Mouse (Mus musculus): ENCODE results near the gene Nup210. TPM values are rescaled to one million over a fixed set of nuclear protein-coding genes. Genes with fewer than 3 reads are reported as not detected.
A peak's percentile ranks its signal among the peaks of the same experiment; 100 is the strongest.

The Nup210 gene
- total RNA-seq (2021) = 3.9 and 6.3 TPM in 2 replicates
- long read RNA-seq, partial matches to known transcripts = 4 of 4 reads
- long read RNA-seq, other reads (novel, unspliced or antisense) = 0 of 4 reads

DNA sequence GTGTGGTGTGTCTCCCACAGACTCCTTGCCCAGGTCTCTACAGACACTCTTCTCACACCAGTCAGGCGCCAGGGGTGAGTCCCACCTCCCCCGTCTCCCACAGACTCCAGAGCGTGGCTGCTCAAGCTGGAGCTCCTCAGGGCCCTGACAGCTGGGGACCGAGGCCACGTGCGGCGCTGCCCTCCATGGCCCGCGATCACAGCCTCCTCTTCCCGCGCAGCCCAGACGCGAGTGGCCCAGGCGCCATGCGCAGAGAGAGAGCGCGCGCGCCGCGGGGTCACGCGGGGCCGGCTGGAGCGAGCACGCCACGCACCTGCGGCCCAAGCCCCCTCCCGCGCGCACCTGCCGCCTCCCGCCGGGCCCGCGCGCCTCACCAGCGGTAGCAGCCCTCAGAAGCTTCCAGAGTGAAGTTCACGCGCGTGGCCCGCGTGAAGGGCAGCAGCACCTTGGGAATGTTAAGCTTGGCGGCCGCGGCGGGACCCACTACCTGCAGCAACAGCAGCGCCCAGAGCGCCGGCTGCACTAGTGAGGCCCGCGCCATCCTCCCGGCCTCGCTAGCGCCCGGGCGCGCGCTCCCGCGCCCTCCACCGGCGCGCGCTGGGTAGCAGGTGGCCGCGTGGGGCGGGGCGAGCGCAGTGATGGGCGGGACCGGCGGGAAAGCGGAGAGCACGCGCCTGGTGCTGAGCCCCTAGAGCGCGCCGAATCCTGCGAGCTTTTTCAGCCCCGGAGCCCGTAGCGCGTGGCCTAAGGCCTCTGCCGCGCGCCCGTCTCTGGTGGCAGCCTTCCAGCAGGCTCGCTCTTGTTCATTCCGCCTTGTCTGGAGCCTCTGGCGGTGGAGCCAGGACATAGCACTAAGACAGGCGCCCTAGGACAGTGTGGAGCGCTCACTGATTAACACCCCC, at the start of gene Nup210:
Gene Nup210 (minus strand): TSS at position 586 of the 902 bp plus-strand sequence.
- DNase-seq = peak; percentile 94

DNA sequence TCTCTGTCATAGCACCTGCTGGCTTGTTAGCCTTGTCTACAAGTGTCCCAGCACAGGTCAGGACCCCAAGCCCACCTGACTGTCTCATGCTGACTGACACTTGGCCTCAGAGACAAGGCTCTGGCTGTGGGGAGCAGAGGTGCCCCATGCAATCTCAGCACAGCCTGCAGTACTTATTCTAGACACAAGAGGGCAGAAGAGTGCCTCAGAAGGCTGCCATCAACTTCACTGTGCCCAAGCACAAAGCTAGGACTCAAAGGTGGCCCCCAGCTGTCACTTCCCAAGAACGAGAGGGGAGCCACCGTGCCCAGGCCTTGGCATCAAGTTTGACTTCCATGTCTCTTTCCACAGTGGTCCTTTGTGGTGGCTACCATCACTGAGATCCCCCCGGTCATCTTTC, 48.6 kb upstream of the Nup210 start:
- peak; percentile 51 for DNase-seq

DNA sequence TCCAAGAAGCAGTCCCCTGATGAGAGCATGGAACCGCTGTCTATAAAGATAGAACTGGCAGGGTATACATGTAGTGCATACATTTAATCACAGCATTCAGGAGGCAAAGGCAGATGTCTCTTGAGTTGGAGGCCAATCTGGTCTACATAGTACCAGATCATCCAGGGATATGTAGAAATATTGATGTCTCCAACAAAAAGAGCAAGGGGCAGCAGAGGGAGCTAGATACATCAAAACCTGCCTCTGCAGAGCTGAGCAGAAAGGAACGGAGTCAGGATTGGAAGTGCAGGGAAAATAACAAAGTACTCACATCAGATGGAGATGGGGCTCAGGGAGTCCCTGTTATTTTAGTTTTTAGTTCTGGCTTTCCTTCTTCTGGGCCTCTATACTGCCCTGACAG, 48.0 kb upstream of the Nup210 start:
- no peak for DNase-seq

DNA sequence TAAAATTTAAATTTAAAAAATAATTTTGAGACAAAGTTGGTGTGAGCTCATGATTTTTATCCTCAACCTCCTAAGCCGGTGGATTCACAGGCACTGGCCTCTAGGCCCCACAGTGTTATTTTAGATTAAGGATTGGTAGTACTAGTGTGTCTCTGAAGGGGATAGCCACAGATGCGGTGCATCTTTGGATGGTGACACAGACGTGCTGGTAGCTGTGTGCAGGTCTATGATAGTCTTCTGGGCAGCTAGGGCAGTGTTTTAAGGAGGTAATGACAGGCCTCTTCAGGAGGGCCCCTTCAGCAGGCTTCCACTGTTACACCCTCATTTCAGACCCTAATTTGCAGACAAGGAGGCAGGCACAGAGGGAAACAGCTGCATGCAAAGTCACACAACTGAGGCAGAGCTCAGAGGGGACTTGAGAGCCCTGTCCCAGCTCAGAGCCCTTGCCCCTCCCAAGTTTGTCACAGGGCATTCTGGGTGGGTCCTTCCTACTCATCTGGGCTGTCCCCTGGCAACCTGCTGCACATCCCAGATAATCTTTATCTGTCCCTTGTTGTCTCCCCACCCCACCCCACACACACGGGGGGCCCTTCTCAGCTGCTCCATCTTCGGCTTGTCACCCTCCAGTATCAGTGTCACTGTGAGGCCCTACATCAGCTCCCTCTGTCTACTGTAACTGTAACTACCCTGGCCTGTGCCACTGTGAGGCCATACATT, 46.7 kb upstream of the Nup210 start:
- no peak for DNase-seq

DNA sequence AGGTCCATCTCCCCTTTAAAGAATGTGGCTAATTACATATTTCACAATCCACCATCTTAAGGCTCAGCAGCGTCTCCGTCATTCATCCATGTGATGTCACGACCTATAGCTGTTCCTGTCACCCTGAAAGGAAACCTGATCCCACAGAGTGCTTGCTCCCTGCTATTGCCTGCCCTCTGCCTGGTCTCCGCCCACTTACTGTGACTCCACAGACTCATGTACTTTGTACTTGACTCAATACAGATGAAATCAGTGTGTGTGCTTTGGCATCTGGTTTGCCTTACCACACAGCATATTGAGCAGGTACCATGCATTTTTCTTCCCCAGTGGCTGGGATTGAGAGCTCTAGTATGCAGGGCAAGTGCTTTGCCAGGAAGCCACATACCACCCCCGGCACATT, 45.7 kb upstream of the Nup210 start:
- no peak for DNase-seq

DNA sequence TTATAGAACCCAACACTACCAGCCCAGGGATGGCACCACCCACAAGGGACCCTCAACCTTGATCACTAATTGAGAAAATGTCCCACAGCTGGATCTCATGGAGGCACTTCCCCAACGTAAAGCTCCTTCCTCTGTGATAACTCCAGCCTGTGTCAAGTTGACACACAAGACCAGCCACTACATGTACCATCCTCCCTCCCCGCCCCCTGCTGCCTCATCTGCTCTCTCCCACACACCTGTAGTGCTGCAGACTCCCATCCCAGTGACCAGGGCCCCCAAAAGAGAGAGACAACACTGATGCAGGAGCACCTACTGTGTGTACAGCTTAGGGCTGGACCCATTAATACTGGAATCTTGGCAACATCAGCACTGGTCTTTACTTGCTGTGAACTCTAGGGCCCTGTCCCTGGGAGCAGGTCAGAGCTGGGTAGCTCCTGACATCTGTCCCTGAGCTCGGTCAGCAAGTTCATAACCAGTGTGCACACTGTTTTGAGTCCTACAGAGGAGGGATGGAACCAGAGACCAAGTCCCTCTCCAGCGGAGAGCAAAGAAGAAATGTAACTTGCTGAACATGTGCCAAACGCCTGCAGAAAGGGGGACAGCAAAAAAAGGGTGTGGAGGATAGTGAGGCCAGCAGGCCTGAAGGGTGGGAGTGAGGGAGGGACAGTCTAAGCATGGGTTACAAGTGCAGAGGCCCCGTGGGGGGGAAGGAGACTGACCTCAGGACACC, 45.0 kb upstream of the Nup210 start:
- DNase-seq = no peak

DNA sequence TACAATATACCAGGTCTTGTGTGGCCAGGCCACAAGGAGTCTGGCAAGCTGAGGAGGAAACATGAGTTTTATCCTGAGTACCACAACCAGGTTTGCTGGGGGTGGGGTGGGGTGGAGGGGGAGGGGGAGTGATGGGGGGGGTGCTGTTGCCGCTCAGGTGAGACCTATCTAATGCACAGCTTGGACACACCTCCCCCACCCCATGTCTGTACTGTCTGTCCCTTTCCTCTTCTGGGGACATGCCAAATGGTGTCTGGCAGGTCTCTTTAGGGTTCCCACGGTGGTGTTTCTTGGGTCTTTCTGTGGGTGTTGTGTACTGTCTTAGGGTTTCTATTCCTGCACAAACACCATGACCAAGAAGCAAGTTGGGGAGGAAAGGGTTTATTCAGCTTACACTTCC, 44.3 kb upstream of the Nup210 start:
- DNase-seq = no peak

DNA sequence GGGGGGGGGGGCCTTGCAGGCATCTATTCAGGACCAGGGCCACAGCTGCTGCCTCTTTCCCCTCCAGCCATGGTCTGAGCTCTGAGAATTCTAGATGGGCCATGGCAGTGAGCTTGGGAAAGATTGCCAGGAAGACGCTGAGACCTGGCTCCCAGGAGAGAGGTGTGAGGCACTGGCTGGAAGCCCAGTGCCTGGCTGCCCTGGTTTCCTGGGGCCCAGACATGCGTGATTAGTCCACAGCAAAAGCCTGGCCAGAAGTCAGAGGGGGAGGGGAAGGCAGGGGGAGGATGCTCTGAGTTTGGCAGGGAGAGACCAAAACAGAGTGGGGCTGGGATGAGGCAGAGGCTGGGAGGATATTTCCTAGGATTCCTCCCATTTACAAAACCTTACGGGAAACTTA, 43.8 kb upstream of the Nup210 start:
- DNase-seq = peak; percentile 61

DNA sequence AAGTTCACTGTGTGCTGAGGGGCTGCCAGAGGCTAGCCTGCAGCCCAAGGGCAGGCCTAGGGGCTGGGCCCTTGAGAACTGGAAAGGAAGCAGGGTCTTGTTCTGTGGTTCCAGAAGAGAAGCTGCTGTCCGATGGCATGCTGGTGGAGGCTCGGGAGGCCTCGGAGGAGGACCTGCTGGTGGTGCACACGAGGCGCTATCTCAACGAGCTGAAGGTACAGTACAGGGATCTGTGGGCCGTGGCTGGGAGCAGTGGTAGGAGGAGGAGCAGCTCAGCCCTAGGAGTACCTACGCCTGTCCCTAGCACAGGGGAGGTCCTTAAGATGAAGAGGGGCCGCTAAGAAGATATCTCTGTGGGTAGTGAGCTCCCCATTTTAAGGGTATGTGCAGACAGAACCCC, 42.4 kb upstream of the Nup210 start:
- no peak for DNase-seq

DNA sequence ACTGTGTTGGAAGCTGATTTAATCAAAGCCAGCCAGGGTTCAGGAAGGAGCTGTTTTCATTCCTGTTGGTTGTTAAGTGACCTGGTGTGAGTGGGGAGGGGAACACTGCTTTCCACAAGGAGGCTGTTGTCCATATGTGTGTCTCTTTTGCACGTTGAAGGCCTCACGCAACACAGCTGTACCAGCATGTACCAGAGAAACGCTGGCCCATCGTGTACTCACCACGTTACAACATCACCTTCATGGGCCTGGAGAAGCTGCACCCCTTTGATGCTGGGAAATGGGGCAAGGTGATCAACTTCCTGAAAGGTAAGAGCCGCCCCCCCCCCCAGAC, 40.6 kb upstream of the Nup210 start:
- no peak for DNase-seq

DNA sequence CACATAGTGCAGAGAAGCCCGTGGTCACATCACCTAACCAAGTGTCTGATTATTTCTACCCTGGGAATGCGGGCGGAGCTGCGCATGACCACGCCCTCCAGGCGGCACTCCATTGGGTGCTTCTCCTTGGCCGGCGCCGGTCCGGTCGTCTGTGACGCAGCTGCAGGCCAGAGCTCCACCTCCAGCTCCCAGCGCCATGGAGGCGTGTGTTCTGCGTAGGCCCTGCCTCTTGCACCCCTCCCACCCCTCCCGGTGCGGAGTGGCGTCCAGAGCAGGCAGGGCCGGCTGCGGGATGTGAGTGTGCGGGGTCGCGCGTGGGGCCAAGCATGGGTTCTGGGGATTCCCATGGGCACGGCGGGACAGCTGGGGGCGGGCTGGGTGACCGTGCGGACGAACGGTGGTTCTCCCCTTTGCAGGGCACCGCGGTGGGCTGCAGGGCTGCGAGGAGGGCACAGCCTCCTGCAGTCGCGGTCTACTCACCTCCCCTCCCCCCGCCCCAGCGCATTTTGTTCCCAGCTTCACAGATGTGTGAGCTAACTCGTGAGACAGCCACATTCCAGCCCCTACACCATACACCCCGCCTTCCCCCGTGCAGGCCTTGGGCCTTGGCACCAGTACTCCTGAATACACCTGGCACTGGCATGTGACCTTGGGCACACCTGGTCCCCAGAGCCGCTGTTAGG, 40.1 kb upstream of the Nup210 start, which contains the start of gene Hdac11:
Gene Hdac11 (plus strand): TSS at position 112 of the 683 bp plus-strand sequence.
- DNase-seq = peak; percentile 89

DNA sequence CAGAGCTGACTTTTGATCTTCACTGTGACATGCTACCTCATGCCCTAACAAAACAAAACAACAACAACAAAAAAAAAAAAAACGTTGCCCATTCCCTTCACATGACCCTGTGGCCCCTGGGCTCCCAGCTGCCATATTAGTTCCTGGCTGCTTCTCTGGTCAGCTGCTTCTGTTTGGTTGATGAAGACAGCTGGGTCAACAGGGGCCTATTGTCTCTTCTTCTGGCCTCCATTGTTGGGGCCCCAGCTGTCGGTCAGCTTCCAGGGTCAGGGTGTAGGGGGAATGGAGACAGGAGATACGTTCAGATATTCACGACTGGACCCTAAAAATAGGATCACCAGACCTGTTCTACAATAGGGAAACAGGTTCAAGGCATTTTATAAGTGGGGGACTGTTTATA, 39.4 kb upstream of the Nup210 start:
- no peak for DNase-seq

DNA sequence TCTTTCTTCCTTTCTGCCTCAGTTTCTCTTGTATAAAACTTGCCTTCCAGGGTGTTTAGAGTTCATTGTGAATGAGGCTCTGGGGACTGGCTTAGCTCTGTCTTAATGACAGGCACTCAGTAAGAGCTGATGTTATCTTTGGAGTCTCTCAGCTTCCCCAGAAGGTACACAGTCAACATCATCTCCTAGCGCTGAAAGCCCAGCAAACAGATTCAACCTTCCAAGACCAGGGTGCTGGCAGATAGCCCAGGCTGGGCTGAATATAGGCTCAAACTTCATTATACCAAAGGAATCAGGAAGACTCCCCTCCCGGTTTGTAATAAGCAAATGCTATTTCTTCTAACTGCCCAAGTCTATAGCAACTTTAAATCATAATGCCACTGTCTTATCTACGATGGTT, 38.7 kb upstream of the Nup210 start:
- no peak for DNase-seq

DNA sequence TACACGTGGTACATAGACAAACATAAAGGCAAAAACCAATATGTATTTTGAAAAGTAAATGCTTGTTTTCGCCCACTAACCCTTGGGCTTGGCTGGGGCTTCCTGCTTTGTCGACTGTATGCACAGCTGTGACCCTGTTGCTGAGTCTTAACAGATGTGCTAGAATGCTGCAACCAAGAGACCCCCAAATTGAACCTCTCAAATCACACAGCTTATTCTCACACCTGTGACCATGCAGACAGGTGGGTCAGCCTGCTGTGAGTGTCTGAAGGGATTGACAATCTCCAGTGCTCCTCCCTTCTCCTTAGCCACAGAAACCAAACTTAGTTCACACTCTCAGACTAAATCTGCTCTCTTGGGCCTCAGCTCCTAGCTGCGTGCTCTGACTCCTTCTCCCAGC, 38.1 kb upstream of the Nup210 start:
- no peak for DNase-seq

DNA sequence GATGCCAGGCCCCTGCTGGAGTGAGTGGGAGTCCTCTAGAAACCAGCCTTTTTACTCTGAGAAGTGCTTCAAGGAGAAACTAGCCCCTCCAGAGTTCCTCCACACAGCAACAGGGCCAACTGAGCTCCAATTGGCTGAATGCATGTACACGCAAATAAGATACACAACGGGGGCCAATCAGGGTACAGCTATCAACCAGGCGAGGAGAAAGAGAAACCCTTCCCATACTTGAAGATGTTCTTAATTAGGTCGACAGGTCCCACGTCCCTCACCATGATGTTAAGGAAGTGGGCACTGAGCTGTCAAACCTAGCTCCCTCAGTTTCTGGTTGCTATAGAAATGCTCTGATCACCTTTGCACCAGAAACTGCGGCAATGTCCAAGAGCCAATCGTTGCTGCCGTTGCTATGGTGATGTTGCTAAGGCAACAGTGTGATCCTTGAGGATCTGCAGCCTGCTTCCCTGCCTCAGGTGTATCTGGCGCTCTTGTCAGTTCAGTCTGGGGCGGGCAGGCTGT, 37.0 kb upstream of the Nup210 start:
- DNase-seq = no peak

DNA sequence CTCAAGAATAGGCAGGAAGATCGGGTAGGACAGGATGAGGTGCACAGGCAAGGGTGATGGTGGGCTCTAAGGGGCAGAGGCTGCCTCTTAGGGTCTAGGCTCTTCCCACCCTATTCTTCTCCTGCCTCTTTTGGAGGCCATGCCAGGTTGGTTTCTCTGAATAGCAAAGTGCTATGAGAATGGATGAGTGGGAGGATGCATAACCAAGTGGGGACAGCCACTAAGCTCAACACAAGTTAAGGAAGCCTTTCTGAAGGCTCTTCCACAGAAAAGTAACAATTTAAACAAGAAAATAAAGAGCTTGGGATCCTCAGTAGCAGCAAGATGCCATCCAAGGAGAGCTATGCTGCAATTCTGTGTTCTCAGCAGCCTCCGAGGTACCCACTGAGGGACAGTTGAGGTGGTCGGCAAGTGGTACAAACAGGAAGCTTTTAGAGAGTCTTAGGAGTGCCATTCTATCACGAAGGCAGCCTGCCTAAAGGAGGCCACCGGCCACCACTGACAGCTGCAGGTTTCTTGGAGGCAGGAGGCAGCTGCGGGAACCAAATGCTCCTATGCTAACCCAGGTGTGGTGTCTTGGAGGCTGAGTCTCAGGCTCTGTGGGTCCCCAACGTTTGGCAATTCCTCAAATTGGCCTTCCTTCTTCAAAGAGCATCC, 36.4 kb upstream of the Nup210 start:
- no peak for DNase-seq

DNA sequence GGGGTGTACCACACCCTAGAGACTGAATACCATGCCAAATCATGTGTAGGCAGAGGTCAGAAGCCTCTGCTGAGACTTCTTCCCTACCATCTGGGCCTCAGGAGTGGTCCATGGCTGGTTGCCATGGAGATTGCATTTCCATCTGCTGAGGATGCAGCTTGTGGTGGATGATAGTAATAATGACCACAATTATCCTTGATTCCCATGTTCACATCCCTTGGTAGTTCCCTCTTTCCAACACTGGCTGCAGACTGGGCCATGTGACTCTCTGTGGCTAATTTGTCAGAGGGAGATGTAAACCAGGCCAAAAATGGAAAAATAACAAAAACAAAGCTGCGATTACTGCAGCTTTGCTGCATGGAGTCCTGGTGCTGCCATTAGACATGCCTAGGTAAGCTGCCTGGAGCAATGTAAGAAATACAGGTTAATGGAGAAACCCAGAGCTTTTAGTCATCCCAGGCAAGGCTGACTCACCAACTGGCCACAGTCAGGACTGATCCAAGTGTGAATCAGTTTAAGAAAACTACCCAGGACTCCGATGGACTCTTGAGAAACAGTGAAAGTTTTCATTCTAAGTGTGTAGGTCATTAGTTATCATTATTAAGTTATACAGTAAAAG, 30.6 kb upstream of the Nup210 start:
- DNase-seq = no peak

DNA sequence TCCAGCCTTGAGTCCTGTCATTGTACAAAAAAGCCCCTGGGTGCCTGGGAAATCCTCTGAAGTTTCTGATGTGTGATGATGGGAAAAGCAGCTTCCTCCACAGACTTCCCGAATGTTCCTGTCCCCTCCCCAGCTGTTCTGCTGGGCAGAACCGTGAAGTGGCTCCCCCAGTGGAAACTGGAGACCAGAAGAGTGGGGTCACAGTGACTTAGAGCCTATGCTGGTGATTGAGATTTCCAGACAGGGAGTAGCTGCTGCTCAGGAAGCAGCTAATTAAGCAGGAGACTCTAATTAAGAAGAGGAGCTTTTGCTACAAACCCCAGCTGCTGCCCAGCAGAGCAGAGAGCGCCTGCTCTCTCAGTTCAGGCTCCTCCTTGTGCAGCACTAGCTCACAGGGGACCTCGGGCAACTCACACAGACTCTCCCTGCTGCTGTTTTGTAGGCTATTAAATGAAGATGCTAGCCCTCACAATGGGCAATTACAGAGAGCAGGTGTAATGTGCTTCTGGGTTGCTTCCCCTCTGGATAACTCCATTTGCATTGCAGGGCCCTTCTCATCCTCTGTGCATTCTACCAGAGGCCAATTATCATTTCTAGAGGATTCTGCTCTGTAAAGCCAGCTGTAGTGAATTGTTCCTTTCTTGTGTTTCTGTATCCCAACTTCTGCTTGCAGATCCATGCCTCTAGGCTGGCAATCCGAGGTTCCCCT, 30.0 kb upstream of the Nup210 start:
- DNase-seq = no peak

DNA sequence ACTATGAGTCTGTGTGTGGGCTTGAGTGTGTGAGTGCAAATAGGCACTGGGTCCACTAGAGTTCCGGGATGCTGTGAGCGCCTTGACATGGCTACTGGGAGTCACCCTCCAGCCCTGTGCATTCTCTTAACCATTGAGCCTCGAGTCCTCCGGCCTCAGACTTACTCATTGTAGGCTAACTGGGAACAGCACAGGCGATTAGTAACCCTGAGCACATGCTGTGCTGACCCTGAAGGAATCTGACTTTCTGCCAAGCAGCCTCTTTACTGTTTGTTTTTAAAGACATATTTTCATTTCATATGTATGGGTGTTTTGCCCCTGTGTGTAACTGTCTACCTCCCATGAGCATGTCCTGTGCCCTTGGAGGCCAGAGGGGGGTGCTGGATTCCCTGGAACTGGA, 28.9 kb upstream of the Nup210 start:
- no peak for DNase-seq

DNA sequence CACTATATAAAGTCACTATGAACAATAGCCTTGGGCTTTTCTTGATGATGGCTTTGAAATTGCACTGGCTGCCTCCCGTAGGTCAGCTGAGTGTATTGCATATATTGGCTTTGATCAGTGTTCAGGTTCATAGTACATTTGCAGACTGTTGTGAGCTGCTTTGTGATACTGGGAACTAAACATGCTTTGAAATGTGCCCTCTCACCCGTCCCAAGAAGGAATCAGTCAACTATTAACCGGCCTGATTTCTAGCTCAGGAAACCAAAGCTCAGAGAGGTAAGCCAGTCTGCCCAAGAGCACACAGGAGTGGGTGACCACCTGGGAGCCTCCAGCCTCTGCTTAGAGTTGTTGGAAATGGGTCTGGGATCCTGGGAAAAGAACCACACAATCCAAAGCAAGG, 28.4 kb upstream of the Nup210 start:
- DNase-seq = no peak

Data from adrenal gland, postnatal 25 days (tissue).